Mouse (Mus musculus) testis, adult 2 months (tissue): ENCODE results near the gene Scrg1. TPM values are rescaled to one million over a fixed set of nuclear protein-coding genes. Genes with fewer than 3 reads are reported as not detected.
"Not testable (repeated sequence)": the region's sequence is repeated elsewhere in the genome, so short reads cannot be mapped to it uniquely, and the experiment has no call there.

Source experiments
- H3K27ac ChIP-seq: fragments of 200-500 bp; 2 replicates; pipeline ENCODE4 v1.5.1; 2012; ENCODE audit warnings: low read depth, low read length; ENCODE audit not compliant: control insufficient read depth, insufficient read depth
- H3K27me3 ChIP-seq: fragments of 200-500 bp; 2 replicates; pipeline ENCODE4 v1.6.1; 2012; ENCODE audit warnings: mild to moderate bottlenecking, low read length, moderate library complexity; ENCODE audit not compliant: control insufficient read depth, insufficient read depth
- H3K36me3 ChIP-seq: fragments of 200-500 bp; 2 replicates; pipeline ENCODE4 v1.6.1; 2012; ENCODE audit warnings: mild to moderate bottlenecking, low read length; ENCODE audit not compliant: control insufficient read depth, insufficient read depth
- H3K4me1 ChIP-seq: fragments of 200-500 bp; 2 replicates; pipeline ENCODE4 v1.6.1; 2012; ENCODE audit warnings: low read length; ENCODE audit not compliant: control insufficient read depth, insufficient read depth
- H3K4me3 ChIP-seq: fragments of 200-500 bp; 2 replicates; pipeline ENCODE4 v1.5.1; 2012; ENCODE audit warnings: low read depth, mild to moderate bottlenecking, low read length, moderate library complexity, mixed read lengths; ENCODE audit not compliant: control insufficient read depth
- CTCF ChIP-seq: fragments of 200-500 bp; IDR thresholded peaks from 2 replicates; pipeline ENCODE4 v1.5.1; 2012; ENCODE audit warnings: low read depth, mild to moderate bottlenecking, inconsistent platforms, low read length, moderate library complexity; ENCODE audit not compliant: control insufficient read depth, insufficient read depth, insufficient replicate concordance
- POLR2A ChIP-seq: fragments of 200-500 bp; IDR thresholded peaks from 2 replicates; pipeline ENCODE4 v1.6.1; 2012; ENCODE audit warnings: low read depth, mild to moderate bottlenecking, inconsistent platforms, low read length, moderate library complexity; ENCODE audit not compliant: control insufficient read depth
- polyA plus RNA-seq: library from polyadenylated mRNA; depleted of rRNA; stranded (reverse); fragments of >200 nt; gene quantifications from 2 replicates; pipeline ENCODE4 v1.2.3, GENCODE M21; 2012

Gene Scrg1
- polyA plus RNA-seq, 1 experiment = not detected

DNA sequence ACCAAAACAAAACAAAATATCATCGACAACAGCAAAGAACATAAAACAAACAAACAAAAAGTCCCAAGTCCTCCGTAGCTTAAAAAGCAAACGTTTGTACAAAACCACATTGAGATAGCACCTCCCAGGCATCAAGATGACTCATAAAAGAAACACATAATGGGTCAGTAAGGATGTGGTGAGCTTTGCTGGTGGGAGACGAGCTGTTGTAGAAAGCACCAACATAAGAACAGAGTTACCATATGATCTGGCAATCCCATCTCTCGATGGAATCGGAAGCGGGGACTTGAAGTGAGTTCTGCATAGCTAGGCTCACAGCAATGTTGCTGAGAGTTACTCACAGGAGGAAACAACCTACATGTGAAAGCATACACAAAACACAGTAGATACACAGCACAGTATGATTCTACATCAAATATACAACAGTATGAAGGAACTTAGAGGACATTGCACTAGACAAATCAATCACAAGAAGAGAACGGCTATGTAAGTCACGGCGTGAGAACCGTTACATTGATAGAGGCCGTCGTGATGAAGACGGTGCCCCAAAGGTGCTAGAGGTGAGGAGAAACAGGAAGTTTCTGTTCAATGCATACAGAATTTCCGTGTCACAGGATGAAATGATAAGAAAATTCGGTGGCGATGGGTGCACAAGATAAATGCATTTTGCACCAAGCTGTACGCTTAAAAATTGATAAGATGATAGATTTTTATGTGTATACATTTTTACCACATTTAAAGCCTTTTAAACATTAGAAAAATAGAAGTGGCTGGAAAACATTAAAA is 27.9 kb upstream of the Scrg1 start:
- no peak overlapping the region for H3K4me3 ChIP-seq
- TF ChIP-seq POLR2A (no peak), CTCF (no peak)
- peaks cover 3% of the 10 kb centered on the region for H3K4me1 ChIP-seq
- H3K27me3 ChIP-seq = no peaks in the 10 kb centered on the region
- H3K36me3 ChIP-seq = no peaks in the 10 kb centered on the region
- no peak overlapping the region for H3K27ac ChIP-seq

DNA sequence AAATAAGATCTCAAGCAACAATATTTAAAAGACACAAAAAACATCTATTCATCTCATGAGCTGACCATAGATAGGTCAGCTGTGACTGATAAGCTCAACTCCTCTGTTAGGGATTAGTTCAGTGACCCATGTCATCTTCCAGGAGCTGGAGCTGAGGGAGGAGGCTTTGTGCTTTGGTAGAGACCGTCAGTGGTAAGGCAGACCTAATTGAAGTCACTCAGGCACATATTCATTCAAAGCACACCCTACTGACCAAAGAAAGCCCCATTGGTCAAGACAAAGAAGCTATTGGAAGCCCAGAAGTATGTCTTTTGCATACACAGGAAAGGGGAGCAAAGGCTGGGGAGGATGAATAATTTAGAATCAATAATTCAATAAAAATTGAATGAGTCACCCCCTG is 27.2 kb upstream of the Scrg1 start:
- Histone ChIP-seq H3K36me3 (no peaks in the 10 kb centered on the region), H3K27me3 (no peaks in the 10 kb centered on the region), H3K4me1 (peaks cover 3% of the 10 kb centered on the region), H3K4me3 (no peak overlapping the region), H3K27ac (no peak overlapping the region)
- TF ChIP-seq POLR2A (no peak), CTCF (no peak)

- Histone ChIP-seq H3K27ac (no peak overlapping the region), H3K36me3 (no peaks in the 10 kb centered on the region), H3K4me3 (no peak overlapping the region), H3K27me3 (no peaks in the 10 kb centered on the region), H3K4me1 (peaks cover 3% of the 10 kb centered on the region)
- no peak for TF ChIP-seq POLR2A
- no peak for TF ChIP-seq CTCF
Measured at GRCm38 (mm10) chr8:57429166-57429887, 26.4 kb upstream of the Scrg1 start.

DNA sequence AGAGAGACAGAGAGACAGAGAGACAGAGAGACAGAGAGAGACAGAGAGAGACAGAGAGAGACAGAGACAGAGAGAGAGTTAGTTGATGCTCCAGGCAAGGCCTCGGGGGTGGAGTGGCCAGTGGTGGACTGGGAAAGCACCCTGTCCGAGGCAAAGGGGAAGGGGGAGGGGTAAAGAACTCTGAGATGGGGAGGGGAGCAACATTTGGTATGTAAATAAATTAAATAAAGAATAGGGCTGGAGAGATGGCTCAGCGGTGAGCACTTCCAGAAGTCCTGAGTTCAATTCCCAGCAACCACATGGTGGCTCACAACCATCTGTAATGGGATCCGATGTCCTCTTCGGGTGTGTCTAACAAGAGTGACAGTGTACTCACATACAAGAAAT is 25.8 kb upstream of the Scrg1 start:
- not testable (repeated sequence) for H3K36me3 ChIP-seq, H3K27ac ChIP-seq, H3K4me3 ChIP-seq, H3K4me1 ChIP-seq, H3K27me3 ChIP-seq

DNA sequence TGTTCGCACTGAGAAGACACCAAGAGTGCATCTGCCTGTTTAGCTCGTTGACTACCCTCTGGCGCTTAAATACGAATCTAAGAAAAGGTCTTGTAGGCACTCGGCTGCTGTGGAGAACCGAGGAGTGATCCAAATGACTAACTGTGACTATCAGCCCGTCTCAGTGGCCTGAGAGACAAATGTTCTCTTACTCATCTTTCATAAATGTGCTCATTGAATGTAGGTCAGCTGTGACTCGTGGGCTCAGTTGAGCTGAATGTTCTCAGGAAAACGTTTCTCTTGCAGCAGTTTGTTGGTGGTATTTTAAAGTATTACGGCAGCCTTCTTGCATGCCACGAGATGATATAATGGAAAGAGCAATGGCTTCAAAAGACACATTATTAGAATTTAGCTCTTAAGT is 24.8 kb upstream of the Scrg1 start:
- H3K4me1 ChIP-seq = peaks cover 5% of the 10 kb centered on the region
- no peak for TF ChIP-seq CTCF
- TF ChIP-seq POLR2A = no peak
- H3K36me3 ChIP-seq = no peaks in the 10 kb centered on the region

GRCm38 (mm10) chr8:57432802-57433201 is 22.9 kb upstream of the Scrg1 start:
- no peak for TF ChIP-seq CTCF
- no peak for TF ChIP-seq POLR2A
- Histone ChIP-seq H3K4me3 (no peak overlapping the region), H3K27me3 (no peaks in the 10 kb centered on the region), H3K36me3 (no peaks in the 10 kb centered on the region), H3K27ac (no peak overlapping the region), H3K4me1 (peaks cover 9% of the 10 kb centered on the region)

More for the DNA sequence above, 24.8 kb upstream of the Scrg1 start:
- H3K27me3 ChIP-seq = no peaks in the 10 kb centered on the region
- H3K4me3 ChIP-seq = no peak overlapping the region
- H3K27ac ChIP-seq = no peak overlapping the region

- H3K27me3 ChIP-seq = no peaks in the 10 kb centered on the region
- peaks cover 6% of the 10 kb centered on the region for H3K4me1 ChIP-seq
- H3K27ac ChIP-seq = no peak overlapping the region
- H3K4me3 ChIP-seq = no peak overlapping the region
- H3K36me3 ChIP-seq = no peaks in the 10 kb centered on the region
- no peak for TF ChIP-seq CTCF
- TF ChIP-seq POLR2A = no peak
Measured at GRCm38 (mm10) chr8:57435768-57436436, 19.8 kb upstream of the Scrg1 start.

- no peak overlapping the region for H3K27ac ChIP-seq
- H3K27me3 ChIP-seq = no peaks in the 10 kb centered on the region
- no peak overlapping the region for H3K4me3 ChIP-seq
- peaks cover 6% of the 10 kb centered on the region for H3K4me1 ChIP-seq
- H3K36me3 ChIP-seq = no peaks in the 10 kb centered on the region
- TF ChIP-seq CTCF = no peak
- no peak for TF ChIP-seq POLR2A
Measured at GRCm38 (mm10) chr8:57436437-57436796, 19.3 kb upstream of the Scrg1 start.
